Mouse (Mus musculus): ENCODE data around the gene Dpp7.

Dpp7 gene

GRCm38 (mm10) chr2:25318119-25318966 lies 37.8 kb downstream of the Dpp7 start:
- DNase-seq (ENCODE audit: extremely low read depth, low read depth, low spot score), result no peak

DNA sequence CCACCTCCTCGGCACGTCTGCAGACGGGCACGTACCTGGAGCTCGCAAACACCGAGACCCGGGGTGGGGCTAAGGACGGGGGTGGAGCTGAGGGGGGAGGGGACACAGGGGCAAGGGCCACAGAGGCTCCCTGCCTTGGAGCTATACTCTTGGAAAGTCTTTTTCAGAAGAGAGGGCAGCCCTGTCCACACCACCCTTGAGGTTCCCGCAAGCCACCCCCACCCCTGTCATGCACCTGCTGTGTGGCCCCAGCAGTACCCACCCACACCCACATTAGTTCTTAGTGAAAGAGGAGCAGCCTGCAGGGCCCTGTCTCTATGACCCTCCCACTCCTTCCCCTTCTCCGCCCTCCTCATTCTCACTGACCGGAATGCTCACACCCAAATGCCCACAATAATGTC lies 44.7 kb downstream of the Dpp7 start:
- DNase-seq (ENCODE audit: extremely low read depth, low read depth, low spot score), result no peak

DNA sequence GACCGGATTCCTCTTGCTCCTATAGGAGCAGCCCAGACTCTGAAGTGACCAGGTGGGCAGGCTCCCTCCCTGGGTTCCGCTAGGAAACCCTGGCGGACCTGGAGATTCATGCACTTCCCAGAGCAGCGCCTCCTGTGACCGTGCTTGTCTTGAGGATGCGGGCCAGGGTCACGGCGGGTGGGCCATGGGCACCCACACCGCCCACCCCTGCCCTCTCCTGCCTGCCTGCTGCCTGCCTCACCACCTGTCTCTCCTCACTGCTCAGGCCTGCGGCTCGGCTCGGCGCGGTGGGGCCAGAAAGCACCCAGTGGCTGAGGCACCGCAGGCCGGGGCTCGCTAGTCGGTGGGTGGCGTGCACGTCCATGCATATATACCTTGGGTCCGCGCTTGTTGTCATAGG lies 45.2 kb downstream of the Dpp7 start:
- DNase-seq (ENCODE audit: extremely low read depth, low read depth, low spot score), result no peak

DNA sequence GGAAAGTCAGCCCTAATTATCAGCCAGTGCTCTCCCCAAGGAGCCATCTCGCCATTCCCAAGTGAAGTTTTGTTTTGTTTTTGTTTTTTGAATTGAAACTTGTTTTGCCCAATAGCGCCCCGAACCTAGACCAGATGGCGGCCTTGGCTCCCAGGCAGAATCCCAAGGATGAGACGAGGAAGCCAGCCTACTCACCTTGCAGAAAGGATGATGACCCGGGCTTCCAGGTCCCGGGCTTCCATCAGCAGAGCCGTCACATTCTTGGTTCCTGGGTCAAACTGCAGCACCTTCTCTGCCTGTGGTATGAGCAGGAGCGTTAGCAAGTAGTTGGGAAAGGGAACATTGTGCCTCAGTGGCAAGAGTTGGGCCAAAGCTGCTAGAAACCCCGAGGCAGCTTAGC lies 46.0 kb downstream of the Dpp7 start:
- no peak for DNase-seq (ENCODE audit: extremely low read depth, low read depth, low spot score)

DNA sequence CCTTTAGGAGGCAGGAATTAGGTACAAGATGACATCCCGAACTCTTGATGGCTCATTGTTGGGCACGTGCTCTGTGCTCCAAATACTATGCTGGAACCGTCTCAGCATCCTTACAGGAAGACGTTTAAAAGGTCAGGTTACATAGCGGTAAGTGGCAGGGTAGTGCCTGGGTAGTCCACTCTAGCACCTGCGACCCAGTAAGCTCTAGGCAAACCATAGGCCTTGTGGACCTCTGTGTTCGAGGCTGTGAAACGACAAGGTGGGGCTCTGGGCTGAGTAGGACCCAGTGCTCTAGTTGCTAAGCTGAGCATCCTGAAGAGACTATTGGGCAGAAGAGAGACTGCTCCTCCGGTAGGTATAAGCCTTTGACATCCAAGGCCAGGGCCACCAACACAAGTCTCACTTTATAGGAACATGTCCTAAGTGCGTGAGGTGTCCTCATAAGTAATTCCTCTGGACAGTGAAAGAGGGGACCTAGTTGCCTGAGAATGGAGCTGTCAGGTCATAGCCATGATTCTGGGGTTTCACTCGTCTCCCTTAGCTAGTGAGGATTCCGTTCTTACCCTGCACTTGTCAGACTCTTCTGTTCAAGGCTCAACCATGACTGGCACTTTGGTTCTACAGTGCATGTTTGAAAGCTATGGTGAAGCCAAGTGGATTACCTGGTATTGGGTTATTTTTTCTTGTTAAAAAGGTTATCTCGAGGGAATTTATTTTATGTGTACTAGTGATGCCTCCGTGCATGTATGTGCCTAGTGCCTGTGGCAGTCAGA lies 50.4 kb downstream of the Dpp7 start:
- DNase-seq (ENCODE audit: extremely low read depth, low read depth, low spot score), result no peak

- DNase-seq (ENCODE audit: extremely low read depth, low read depth, low spot score), result no peak
These were observed 51.3 kb downstream of the Dpp7 start for GRCm38 (mm10) chr2:25304657-25305541.

DNA sequence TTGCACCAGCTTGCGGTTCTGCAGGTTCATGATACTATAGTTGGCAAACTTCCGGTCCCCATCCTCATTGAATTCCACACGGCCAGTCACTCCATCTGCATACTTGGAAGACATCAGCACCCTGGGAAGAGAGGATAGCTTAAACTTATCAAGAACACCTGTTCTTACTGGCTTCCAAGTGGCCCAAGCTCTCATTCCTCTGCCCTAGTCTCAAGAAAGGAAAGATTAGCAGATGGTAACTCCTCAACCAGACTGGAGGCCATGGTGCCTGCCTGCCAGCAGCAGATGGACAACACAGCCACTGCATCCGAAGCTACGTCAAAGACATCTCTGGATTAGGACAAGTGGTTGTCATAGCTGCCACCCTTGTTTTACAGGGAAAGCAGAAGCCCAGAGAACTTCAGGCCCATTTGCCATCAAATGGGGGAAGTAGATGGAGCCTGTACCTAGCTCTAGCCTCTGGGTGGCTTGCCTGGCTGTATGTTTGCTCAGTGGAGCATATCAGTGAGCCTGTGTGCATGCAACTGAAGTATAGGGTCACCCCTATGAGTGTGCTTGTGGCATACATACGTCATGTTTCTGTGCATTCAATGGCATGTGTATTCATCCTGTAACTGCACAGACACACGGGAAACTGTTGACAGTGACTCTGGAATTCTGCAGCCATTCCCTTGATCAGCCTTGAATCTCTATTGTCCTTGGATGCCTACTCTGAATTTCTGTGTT lies 52.1 kb downstream of the Dpp7 start:
- no peak for DNase-seq (ENCODE audit: extremely low read depth, low read depth, low spot score)

- no peak for DNase-seq (ENCODE audit: extremely low read depth, low read depth, low spot score)
These were observed 52.7 kb downstream of the Dpp7 start for GRCm38 (mm10) chr2:25303452-25303851.
